In genomic region chr2:70000316-70000715, GRCm38 (mm10) we compare ENCODE assay signal across 29 mouse cellular contexts. TPM values are rescaled to one million over a fixed set of nuclear protein-coding genes. Genes with fewer than 3 reads are reported as not detected.
A peak's percentile ranks its signal among the peaks of the same experiment; 100 is the strongest.
DNase-seq lines count a peak whose midpoint lies in the region; ATAC-seq and TF ChIP-seq lines count a peak whose summit lies in the region.
"Had no signal": no experiment of that assay in that cellular context is flagged by ENCODE, and none has a peak within 500 bp of the region (broad histone marks: within the 10 kb centered on the region; RNA-seq: fewer than 3 reads in every experiment).

No protein-coding gene starts in this region.

- no peak for TF ChIP-seq CTCF in brain, embryonic 14.5 days (IDR thresholded peaks at IDR 0.05; ENCODE audit: borderline replicate concordance, extremely low read depth, insufficient read depth, insufficient read length)

- no peaks in the 10 kb centered on the region for H3K27me3 ChIP-seq in liver, embryonic 12.5 days (replicated peaks)
- H3K27me3 ChIP-seq in liver, embryonic 11.5 days (replicated peaks; ENCODE audit: control insufficient read depth, insufficient read depth, low read length) = no peaks in the 10 kb centered on the region
- no peaks in the 10 kb centered on the region for H3K27me3 ChIP-seq in midbrain, embryonic 12.5 days
- no peaks in the 10 kb centered on the region for H3K27me3 ChIP-seq in midbrain, embryonic 15.5 days (replicated peaks)
- H3K27me3 ChIP-seq: CH12.LX; embryonic facial prominence, embryonic 13.5 days; forebrain, embryonic 12.5 days; forebrain, embryonic 15.5 days; heart, embryonic 13.5 days; hindbrain, embryonic 15.5 days; Patski had no signal

- H3K4me3 ChIP-seq in liver, embryonic 12.5 days = no peak overlapping the region
- H3K4me3 ChIP-seq in liver, embryonic 11.5 days (ENCODE audit: low read depth, low read length) = no peak overlapping the region
- H3K4me3 ChIP-seq in midbrain, embryonic 12.5 days = no peak overlapping the region
- H3K4me3 ChIP-seq in midbrain, embryonic 15.5 days = no peak overlapping the region
- H3K4me3 ChIP-seq: embryonic facial prominence, embryonic 10.5 days; embryonic facial prominence, embryonic 13.5 days; forebrain, embryonic 12.5 days; forebrain, embryonic 15.5 days; heart, adult 2 months; heart, embryonic 10.5 days; heart, embryonic 13.5 days; hindbrain, embryonic 15.5 days had no signal

- no peak for TF ChIP-seq POLR2A in brain, embryonic 14.5 days (IDR thresholded peaks at IDR 0.05; ENCODE audit: borderline replicate concordance, extremely low read depth, insufficient read depth, insufficient read length, poor library complexity, severe bottlenecking)

- H3K27ac ChIP-seq in liver, embryonic 12.5 days = peak overlapping the region; percentile 37; the same call in 1 of the 2 replicates
- H3K27ac ChIP-seq in liver, embryonic 11.5 days (ENCODE audit: low read depth, low read length) = no peak overlapping the region
- 0 out of 2 replicates have a peak overlapping the region, but pooled peaks have one; percentile 22 for H3K27ac ChIP-seq in midbrain, embryonic 12.5 days (replicated peaks)
- H3K27ac ChIP-seq in midbrain, embryonic 15.5 days = no peak overlapping the region
- H3K27ac ChIP-seq: embryonic facial prominence, embryonic 10.5 days; embryonic facial prominence, embryonic 13.5 days; forebrain, embryonic 12.5 days; forebrain, embryonic 15.5 days; heart, adult 2 months; heart, embryonic 10.5 days; heart, embryonic 13.5 days; hindbrain, embryonic 15.5 days had no signal

- H3K4me1 ChIP-seq in liver, embryonic 12.5 days = peaks cover 24% of the 10 kb centered on the region
- H3K4me1 ChIP-seq in liver, embryonic 11.5 days (replicated peaks; ENCODE audit: control insufficient read depth, insufficient read depth, low read length) = no peaks in the 10 kb centered on the region
- H3K4me1 ChIP-seq in midbrain, embryonic 12.5 days = no peaks in the 10 kb centered on the region
- H3K4me1 ChIP-seq in midbrain, embryonic 15.5 days = no peaks in the 10 kb centered on the region
- H3K4me1 ChIP-seq: embryonic facial prominence, embryonic 10.5 days; embryonic facial prominence, embryonic 13.5 days; forebrain, embryonic 12.5 days; forebrain, embryonic 15.5 days; heart, embryonic 10.5 days; hindbrain, embryonic 15.5 days had no signal

- no peaks in the 10 kb centered on the region for H3K9me3 ChIP-seq in liver, embryonic 12.5 days (replicated peaks)
- H3K9me3 ChIP-seq in liver, embryonic 11.5 days (ENCODE audit: control insufficient read depth, low read length) = no peaks in the 10 kb centered on the region
- H3K9me3 ChIP-seq in midbrain, embryonic 12.5 days = no peaks in the 10 kb centered on the region
- no peaks in the 10 kb centered on the region for H3K9me3 ChIP-seq in midbrain, embryonic 15.5 days
- H3K9me3 ChIP-seq: embryonic facial prominence, embryonic 10.5 days; embryonic facial prominence, embryonic 13.5 days; forebrain, embryonic 12.5 days; forebrain, embryonic 15.5 days; G1E; heart, embryonic 10.5 days; heart, embryonic 13.5 days; hindbrain, embryonic 15.5 days had no signal

- ATAC-seq in liver, embryonic 12.5 days = no peak
- no peak for ATAC-seq in liver, embryonic 11.5 days (replicated peaks; ENCODE audit: low FRiP score)
- ATAC-seq in midbrain, embryonic 12.5 days (ENCODE audit: low FRiP score, low read depth) = no peak
- no peak for ATAC-seq in midbrain, embryonic 15.5 days (replicated peaks)
- ATAC-seq: forebrain, embryonic 15.5 days; Patski had no signal

- WGBS in liver, embryonic 12.5 days (ENCODE audit: insufficient replicate concordance) = 83% methylated on average over 6 of the region's 6 CpGs
- WGBS in liver, embryonic 11.5 days = 87% methylated on average over 6 of the region's 6 CpGs
- 75% methylated on average over 6 of the region's 6 CpGs for WGBS in midbrain, embryonic 12.5 days
- WGBS in midbrain, embryonic 15.5 days = 57% methylated on average over 6 of the region's 6 CpGs

- no peak overlapping the region for H3K4me2 ChIP-seq in liver, embryonic 12.5 days
- H3K4me2 ChIP-seq in liver, embryonic 11.5 days = no peak overlapping the region
- no peak overlapping the region for H3K4me2 ChIP-seq in midbrain, embryonic 12.5 days (replicated peaks)
- no peak overlapping the region for H3K4me2 ChIP-seq in midbrain, embryonic 15.5 days
- H3K4me2 ChIP-seq: embryonic facial prominence, embryonic 13.5 days; forebrain, embryonic 12.5 days; forebrain, embryonic 15.5 days; heart, embryonic 13.5 days; hindbrain, embryonic 15.5 days had no signal

- peaks cover 38% of the 10 kb centered on the region for H3K36me3 ChIP-seq in liver, embryonic 12.5 days
- H3K36me3 ChIP-seq in liver, embryonic 11.5 days (ENCODE audit: control insufficient read depth, insufficient read depth, low read length) = peaks cover 9% of the 10 kb centered on the region; the same call in 1 of the 2 replicates
- peaks cover 22% of the 10 kb centered on the region for H3K36me3 ChIP-seq in midbrain, embryonic 12.5 days
- H3K36me3 ChIP-seq in midbrain, embryonic 15.5 days (replicated peaks) = peaks cover 9% of the 10 kb centered on the region; the same call in 1 of the 2 replicates

- peak; percentile 17 to 31 for DNase-seq in cerebellum, postnatal 14 days
- no peak for DNase-seq in cerebellum, adult 11-12 months
- DNase-seq in liver, embryonic 11.5 days (ENCODE audit: low spot score) = no peak
- DNase-seq in brain, embryonic 14.5 days (ENCODE audit: low read depth) = peak; percentile 15
- DNase-seq: adrenal gland, postnatal 10 days; adrenal gland, postnatal 36 days; B cell, adult 2 months; cerebellum, adult 11 months; cerebellum, adult 9-10 months; cerebellum, postnatal 36 days; embryo, embryonic 11 days; gastrocnemius, postnatal 10 days; gastrocnemius, postnatal 36 days; heart, adult 2 months; heart, postnatal 14 days; heart, postnatal 4 days had no signal

- no peak overlapping the region for H3K9ac ChIP-seq in liver, embryonic 12.5 days
- no peak overlapping the region for H3K9ac ChIP-seq in liver, embryonic 11.5 days (ENCODE audit: low read depth, low read length)
- H3K9ac ChIP-seq in midbrain, embryonic 12.5 days (replicated peaks) = no peak overlapping the region
- no peak overlapping the region for H3K9ac ChIP-seq in midbrain, embryonic 15.5 days
- H3K9ac ChIP-seq: embryonic facial prominence, embryonic 13.5 days; forebrain, embryonic 12.5 days; forebrain, embryonic 15.5 days; heart, embryonic 13.5 days; hindbrain, embryonic 15.5 days had no signal

RNA-seq across cellular contexts. Expression of gene Myo3b, which starts 38.6 kb away (rescaled TPM):
- polyA plus RNA-seq in liver, embryonic 12.5 days (2016; fragmentation: Nextera tagmentation; extraction: Ambion mirVana) = not detected in 2 replicates
- not detected in 2 replicates for polyA plus RNA-seq in liver, embryonic 11.5 days (2014; fragmentation: Nextera tagmentation; extraction: Ambion mirVana)
- 0.13 TPM in 1 of 2 replicates, not detected in the other for polyA plus RNA-seq in midbrain, embryonic 12.5 days (2016; fragmentation: Nextera tagmentation; extraction: Ambion mirVana)
- 0.24 and 0.41 TPM in 2 replicates for polyA plus RNA-seq in midbrain, embryonic 15.5 days (2015; fragmentation: Nextera tagmentation; extraction: Ambion mirVana)
- 0.33 and 0.46 TPM in 2 replicates for polyA plus RNA-seq in brain, embryonic 14.5 days (2012; rRNA removed)
- polyA plus RNA-seq: embryonic facial prominence, embryonic 13.5 days; G1E; heart, adult 2 months had no signal

Comparison
In these comparisons a context has a peak if more than half of its experiments do, and no peak if none do; other contexts are left out.
1. DNase-seq: peak in cerebellum, postnatal 14 days (2 of 2) and brain, embryonic 14.5 days (single experiment); none in cerebellum, adult 11-12 months (single experiment) and liver, embryonic 11.5 days (single experiment).
2. H3K27ac ChIP-seq: peak in liver, embryonic 12.5 days (single experiment) and midbrain, embryonic 12.5 days (single experiment); none in liver, embryonic 11.5 days (single experiment) and midbrain, embryonic 15.5 days (single experiment).